Mouse (Mus musculus) spleen, embryonic (tissue): Measurements from ENCODE around the gene Hdac9.

ENCODE experiments used
- CTCF ChIA-PET: fragments of 350-600 bp; sonication (Branson Sonifier 250); formaldehyde crosslinking; loops from one replicate; lab custom pipeline; 2022; lab: Charles Lee

Gene Hdac9

DNA sequence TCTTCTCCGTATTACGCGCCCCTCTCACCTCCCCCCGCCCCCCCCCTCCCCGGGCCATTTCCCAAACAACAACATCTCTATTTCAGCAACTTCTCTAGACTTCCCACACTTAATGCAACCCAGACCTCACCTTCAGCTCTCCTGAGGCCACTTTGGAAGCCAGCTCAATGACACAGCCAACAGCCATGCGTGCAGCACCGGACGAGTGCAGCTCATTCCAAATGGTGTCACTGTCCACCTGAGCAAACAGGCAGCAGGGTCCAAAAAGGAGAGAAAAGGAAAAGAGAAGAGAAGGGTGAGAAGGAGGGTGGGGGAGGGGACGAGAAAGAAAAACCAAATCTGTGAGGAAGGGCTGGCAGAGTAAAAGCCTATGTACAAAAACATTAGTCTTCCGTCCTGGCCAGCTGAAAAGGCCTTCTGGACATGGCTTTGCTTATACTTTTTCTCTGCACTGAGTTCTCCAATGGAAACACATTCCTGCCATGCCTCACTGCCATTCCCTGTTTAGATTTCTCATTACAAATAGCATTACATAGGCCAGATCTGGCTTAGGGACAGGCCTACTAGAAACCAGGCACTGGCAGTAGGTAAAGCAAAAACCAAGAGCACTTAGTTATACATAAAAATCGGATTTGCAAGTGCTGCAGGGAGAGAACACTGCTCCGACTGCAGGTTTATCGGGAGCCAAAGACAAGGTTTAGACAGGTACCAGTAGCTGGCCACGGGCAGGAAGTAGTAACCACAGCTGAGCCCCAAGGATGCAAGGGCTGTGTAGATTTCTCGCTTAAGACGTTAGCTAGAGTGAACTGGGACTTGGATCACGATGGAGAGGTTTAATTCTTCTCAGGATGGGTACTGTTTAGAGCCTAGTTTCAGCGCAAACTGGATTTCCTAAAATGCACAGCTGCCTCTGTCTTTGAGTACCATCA lies 668.4 kb downstream of the Hdac9 start:
- CTCF ChIA-PET: no interaction called here

DNA sequence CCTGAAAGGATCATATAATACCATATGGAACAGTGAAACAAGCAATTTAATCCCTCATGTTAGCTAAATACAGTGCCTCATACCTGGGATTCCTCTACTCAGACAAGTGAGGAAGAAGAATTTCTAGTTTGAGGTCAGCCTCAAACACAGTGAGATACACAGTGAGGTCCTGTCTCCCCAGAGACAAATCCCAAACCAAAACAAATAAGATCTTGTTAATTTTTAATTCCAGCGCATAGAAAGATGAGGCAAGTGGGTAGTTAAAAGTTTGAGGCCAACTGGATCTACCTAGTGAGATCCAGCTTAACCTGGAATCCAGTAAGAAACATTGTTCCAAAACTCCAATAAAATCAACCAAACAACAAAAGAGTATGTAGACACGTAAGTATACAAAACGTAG lies 678.1 kb downstream of the Hdac9 start:
- CTCF ChIA-PET: no interaction called here

DNA sequence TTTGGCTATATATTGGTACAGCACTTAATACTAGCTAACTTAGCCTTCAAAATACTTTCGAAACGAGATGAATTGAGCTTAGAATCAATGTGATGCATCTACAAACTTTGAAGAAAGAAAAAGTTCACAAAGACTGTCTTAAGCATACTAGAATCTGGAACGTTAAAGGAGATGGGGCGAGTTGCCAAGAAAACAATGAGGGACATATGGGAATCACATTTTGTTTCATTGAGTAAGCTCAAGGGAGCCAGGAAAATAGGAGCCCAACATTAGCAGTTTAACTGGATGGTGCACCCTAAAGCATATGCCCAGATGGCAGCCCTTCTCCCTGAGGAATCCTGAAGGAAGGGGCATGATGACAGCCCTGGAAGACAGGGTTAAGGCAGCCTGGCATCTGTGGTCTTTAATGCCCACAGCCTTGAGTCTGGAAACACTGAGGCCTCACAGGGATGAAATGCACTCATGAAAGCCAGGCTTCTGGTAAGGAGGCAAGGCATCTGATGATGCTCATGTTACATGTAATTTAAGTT lies 685.2 kb downstream of the Hdac9 start:
- CTCF ChIA-PET: no interaction called here

DNA sequence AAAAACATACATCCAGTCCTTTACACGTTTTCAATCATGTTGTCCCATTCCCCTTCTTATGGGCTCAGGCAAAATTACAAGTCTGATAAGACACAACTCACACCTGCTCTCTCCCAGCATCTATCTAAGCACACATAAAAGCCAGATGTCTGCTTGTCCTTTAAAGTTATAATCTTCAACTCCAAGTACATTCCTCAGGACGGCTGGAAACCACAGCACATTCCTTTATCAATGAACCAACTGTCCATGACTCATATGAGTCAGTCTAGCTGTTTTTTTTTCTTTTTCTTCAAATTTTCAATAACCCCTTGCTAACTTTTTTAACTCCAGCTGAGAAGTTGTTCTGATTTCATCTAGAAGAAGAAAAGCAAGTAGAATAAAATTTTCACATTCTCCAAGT lies 692.4 kb downstream of the Hdac9 start:
- CTCF ChIA-PET: no interaction called here

GRCm38 (mm10) chr12:34221014-34221413 lies 695.9 kb downstream of the Hdac9 start:
- CTCF ChIA-PET: no interaction called here

DNA sequence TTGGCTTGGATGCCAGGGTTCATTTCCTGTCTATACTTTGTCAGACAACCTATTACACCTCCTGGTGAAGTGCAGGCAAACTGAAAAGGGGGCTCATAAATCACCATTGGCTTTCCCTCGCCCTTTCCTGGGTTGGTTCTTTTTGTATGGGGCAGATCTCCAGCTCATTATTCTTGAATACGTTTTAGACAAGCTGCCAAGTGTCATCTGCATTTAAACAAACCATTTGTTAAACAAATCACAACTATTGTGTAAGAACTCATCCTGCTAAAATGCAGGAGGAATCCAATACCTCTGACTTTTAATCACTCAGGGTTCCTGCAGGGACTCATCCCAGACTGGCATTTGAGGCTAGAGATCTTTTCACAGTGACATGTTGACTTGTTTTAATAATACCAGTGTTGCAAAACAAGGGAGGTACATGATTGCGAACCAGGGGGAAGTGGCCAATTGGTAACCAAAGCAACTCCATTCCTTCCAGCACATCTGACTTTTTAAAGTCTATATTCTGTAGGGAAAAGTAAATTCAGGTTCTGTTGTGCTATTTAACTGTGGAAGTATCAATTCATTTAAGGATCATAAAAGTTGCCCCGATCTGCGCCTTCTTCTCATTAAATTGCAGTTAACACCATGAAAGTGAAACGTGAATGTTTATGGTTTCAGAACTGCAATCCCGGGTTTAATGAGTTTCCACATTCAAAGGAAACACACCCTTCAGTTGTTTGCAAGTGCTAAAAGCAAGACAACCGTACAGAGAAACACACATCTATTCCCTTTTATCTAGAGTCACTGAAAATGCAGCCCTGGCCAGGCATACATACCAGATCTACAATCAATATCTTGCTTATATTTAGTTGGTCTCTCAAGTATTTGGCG lies 696.6 kb downstream of the Hdac9 start:
- CTCF ChIA-PET: no interaction called here

DNA sequence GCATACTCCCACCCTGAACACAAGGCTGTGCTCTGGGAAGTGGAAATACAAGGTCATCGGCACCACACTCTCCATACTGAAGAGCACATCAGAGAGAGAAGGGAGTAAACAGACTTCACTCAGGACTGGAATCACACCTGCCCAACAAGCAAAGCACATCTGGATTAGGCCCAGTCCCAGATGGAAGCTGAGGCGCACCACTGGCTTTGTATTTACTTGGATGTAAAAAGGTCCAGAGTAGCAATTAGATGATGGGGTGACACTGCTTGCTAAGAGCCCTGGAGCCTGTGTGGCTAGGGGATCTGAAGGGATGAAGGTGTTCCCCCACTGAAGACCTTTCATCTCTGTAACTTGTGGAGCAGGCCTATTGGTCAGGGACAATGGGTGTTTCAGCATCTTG lies 698.3 kb downstream of the Hdac9 start:
- CTCF ChIA-PET: no interaction called here

DNA sequence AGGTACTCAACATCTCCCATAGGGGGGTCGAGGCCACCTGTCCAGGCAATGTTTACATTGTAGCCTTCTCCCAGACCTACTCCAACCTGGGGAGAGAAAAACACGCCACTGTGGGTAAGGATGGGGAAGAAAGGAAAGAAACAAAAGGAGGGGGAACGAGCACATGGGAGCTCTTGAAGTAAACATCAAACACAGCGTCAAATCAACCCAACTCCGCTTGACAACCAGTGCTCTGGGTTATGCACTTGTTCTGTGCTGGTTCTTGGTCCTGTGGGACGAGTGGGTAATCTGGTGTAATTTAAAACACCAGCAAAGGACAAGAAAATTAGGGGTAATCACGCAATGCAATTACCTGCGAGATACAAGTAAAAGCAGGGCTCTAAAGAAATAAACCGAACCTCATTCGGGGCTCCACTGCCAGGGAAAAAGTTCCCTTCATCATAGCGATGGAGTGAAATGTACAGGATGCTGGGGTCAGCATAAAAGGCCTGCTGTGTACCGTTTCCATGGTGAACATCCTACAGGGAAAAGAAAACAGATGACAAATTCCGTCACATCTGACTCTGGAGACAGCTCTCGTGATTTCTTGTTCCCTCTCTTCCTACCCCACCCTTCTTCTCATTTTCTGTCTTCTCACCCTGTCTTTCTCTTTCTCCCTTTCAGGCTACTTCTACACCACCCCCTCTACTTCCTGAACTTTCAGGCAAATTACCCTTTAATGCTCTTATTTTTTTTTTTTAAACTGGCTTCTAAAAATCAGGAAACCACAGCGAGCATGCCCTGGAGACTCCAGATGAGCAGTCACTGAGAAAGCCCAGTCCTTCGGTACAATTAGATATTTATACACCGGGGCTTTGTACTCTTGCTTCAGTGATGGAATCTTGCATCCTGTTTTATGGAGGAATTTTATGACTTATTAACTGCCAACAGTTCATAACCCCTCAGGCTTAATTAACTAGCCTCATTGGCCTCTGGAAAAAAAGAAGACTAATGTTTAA lies 701.6 kb downstream of the Hdac9 start:
- CTCF ChIA-PET: no interaction called here

DNA sequence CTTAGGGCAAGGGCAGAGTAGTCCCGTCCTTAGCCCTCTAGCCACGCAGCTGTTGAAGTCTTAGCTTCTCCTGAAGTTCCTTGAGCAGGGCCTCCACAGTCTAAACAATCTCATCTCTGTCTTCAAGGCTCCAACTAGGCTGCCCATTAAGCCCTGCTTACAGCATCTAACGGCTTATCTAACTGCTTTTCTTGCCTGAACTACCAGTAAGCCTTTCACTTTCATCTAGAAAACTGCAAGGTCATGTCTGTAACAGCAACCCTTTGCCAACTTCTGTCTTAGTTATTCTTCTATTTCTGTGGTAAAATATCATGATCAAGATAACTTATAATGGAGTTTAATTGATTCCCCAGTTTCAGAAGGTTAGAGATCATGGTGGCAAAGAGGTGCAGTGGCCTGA lies 704.7 kb downstream of the Hdac9 start:
- CTCF ChIA-PET: no interaction called here

DNA sequence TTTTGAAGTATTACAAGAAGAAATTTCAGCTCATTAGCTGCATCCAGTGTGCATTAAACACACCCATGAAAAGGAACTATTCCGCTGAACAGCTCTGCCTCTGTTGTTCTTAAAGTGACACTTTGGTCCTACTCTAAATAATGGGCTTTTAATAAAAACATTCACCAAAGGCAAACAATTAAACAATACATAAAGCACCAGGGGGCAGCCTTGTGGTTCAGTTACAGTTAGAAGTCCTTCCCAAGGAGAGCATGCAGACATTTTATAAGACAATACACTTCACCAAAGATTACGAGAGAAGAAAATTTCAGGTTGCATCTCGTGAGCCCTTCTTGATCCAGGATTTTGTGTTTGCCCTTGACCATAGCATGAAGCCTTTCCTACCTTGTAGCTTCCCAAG lies 715.4 kb downstream of the Hdac9 start:
- CTCF ChIA-PET: no interaction called here

GRCm38 (mm10) chr12:34200030-34200446 lies 716.9 kb downstream of the Hdac9 start:
- CTCF ChIA-PET: no interaction called here

GRCm38 (mm10) chr12:34195155-34195828 lies 721.6 kb downstream of the Hdac9 start:
- CTCF ChIA-PET: no interaction called here

- CTCF ChIA-PET: no interaction called here
Observed at GRCm38 (mm10) chr12:34194116-34194515, 722.8 kb downstream of the Hdac9 start.

DNA sequence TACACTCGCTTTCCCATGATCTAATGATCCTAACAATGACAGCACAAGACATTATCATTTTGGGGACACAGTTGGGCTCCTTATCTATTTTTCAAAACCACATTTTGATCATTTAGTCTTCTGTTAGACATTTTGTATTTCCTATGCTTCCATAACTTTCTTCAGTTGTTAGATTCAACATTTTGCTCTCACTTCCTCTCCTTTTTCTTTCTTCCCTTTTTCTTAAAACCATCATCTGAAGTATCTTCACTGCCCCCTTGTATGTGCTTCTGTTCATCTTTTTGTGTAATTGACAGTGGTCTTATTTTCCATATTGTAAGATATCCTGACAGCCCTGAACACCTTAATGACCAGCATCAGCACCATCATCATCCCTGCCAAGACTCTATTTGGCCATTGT lies 725.6 kb downstream of the Hdac9 start:
- CTCF ChIA-PET: no interaction called here

GRCm38 (mm10) chr12:34178931-34179330 lies 738.0 kb downstream of the Hdac9 start:
- CTCF ChIA-PET: no interaction called here

GRCm38 (mm10) chr12:34176790-34177189 lies 740.1 kb downstream of the Hdac9 start:
- CTCF ChIA-PET: no interaction called here

GRCm38 (mm10) chr12:34173036-34173435 lies 743.9 kb downstream of the Hdac9 start:
- CTCF ChIA-PET: no interaction called here

- CTCF ChIA-PET: no interaction called here
Observed at GRCm38 (mm10) chr12:34170601-34171000, 746.3 kb downstream of the Hdac9 start.

DNA sequence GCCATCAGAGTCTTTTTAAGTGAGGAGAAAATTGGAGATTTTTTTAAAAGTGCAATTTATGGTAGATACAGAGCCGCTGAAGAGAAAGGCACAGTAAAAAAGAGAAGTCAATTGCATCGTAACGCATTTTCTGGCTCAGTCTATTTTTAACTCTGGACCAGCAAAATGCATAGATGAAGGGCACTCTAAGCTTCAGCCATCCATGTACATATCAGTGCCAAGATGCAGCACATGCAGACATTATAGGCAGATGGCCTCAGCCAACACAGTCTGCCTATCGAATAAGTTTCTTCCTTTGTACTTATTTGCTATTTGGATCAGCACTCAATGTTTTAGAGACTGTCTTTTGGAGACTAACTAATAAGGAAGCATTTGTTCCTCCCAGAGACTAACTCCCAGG lies 751.2 kb downstream of the Hdac9 start:
- CTCF ChIA-PET: no interaction called here

DNA sequence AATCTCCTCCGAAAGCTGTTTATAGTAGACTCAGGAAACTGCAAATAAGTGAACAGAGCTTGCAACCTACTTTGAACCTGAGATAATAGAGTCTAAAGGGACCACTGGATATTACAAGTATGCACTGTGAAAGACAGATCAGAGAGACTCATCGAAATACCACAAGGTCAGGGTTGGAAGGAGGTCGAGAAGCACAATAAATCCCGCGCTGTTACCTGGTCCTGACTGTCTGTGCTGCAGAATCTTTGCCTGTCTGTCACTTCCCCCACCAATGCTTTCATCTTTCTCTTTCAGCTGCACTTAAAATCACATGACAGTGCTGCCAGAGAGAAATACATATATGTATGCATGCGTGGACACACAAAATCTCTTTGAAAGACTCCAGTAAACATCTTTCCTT lies 760.6 kb downstream of the Hdac9 start:
- CTCF ChIA-PET: no interaction called here

DNA sequence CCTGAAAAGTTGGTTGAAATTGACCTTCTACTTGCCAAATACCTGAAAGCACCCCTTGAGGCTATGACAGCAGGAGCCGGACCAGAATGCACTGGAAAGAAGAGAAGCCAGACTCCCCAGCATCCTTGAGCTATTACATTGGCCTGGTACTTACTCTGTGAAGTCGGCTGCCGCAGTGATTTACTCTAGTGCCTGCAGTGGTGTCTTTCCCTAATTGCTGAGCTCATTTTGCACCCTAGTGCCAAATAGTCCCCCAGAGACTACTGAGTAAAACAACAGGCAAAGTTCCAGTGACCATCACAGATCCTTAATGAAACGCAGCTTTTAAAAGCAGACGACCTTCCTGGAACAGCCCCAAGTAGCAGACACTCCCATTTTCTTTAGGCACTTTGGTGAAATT lies 761.2 kb downstream of the Hdac9 start:
- CTCF ChIA-PET: no interaction called here
